Mouse (Mus musculus) myocyte (in vitro differentiated cells): Measurements from ENCODE around the gene Map2k5.

Experiments
- E2F4 ChIP-seq: IDR thresholded peaks from one replicate; pipeline ENCODE4 v1.6.1; 2011; ENCODE audit warnings: mild to moderate bottlenecking, control low read depth, moderate library complexity; ENCODE audit not compliant: insufficient read depth
- MAX ChIP-seq: IDR thresholded peaks from one replicate; pipeline ENCODE4 v1.6.1; 2011; ENCODE audit warnings: low read depth, mild to moderate bottlenecking, control low read depth
- MYOD1 ChIP-seq, 3 experiments: IDR thresholded peaks; one replicate each; pipeline ENCODE4 v1.6.1; 2011; ENCODE audit warnings: control low read depth in 2 of 3, low read depth in 2 of 3, mild to moderate bottlenecking in 2 of 3, moderate library complexity in 1 of 3; ENCODE audit not compliant: insufficient read length in 2 of 3, control insufficient read depth in 1 of 3
- MYOG ChIP-seq, 3 experiments: IDR thresholded peaks; one replicate each; pipeline ENCODE4 v1.6.1; 2011; ENCODE audit warnings: control low read depth in 2 of 3, low read depth in 2 of 3, mild to moderate bottlenecking in 2 of 3; ENCODE audit not compliant: insufficient read length in 2 of 3, control insufficient read depth in 1 of 3, insufficient read depth in 1 of 3
- POLR2A ChIP-seq: IDR thresholded peaks from one replicate; pipeline ENCODE4 v1.6.1; 2011; ENCODE audit warnings: low read depth, mild to moderate bottlenecking, control low read depth, moderate library complexity; ENCODE audit not compliant: insufficient read length
- POLR2AphosphoS2 ChIP-seq: IDR thresholded peaks from one replicate; pipeline ENCODE4 v1.6.1; 2011; ENCODE audit warnings: low read depth, control low read depth; ENCODE audit not compliant: insufficient read length
- REST ChIP-seq: IDR thresholded peaks from one replicate; pipeline ENCODE4 v1.6.1; 2011; ENCODE audit warnings: mild to moderate bottlenecking, control low read depth, moderate library complexity; ENCODE audit not compliant: insufficient read depth, insufficient read length
- SRF ChIP-seq: IDR thresholded peaks from one replicate; pipeline ENCODE4 v1.6.1; 2011; ENCODE audit warnings: low read depth; ENCODE audit not compliant: control insufficient read depth, insufficient read length
- TCF12 ChIP-seq: IDR thresholded peaks from one replicate; pipeline ENCODE4 v1.6.1; 2011; ENCODE audit warnings: mild to moderate bottlenecking, control low read depth; ENCODE audit not compliant: poor library complexity, insufficient read depth, severe bottlenecking
- TCF3 ChIP-seq: IDR thresholded peaks from one replicate; pipeline ENCODE4 v1.6.1; 2011; ENCODE audit warnings: low read depth, control low read depth; ENCODE audit not compliant: insufficient read length
- USF1 ChIP-seq: IDR thresholded peaks from one replicate; pipeline ENCODE4 v1.6.1; 2011; ENCODE audit warnings: low read depth, mild to moderate bottlenecking, control low read depth, moderate library complexity

GRCm38 (mm10) chr9:63148410-63149371 lies 229.0 kb downstream of the Map2k5 start, which contains the start of gene Skor1:
- TF ChIP-seq MAX, result no peak
- no peak for TF ChIP-seq POLR2A
- TF ChIP-seq TCF3, result no peak
- no peak for TF ChIP-seq USF1
- TF ChIP-seq POLR2AphosphoS2, result no peak
- TF ChIP-seq TCF12, result no peak
- TF ChIP-seq E2F4, result no peak
- no peak for TF ChIP-seq REST
- peak in 2 of 3 experiments; percentile 65 to 72 for TF ChIP-seq MYOG (IDR thresholded peaks at IDR 0.05; ENCODE audit: control insufficient read depth in 1 of 3, insufficient read depth in 1 of 3, insufficient read length in 2 of 3, low read depth in 2 of 3)
- no peak for TF ChIP-seq SRF
- TF ChIP-seq MYOD1 (IDR thresholded peaks at IDR 0.05; ENCODE audit: control insufficient read depth in 1 of 3, insufficient read length in 2 of 3, low read depth in 2 of 3), result peak in 2 of 3 experiments; percentile 48 to 77
